Mouse (Mus musculus) forelimb bud, embryonic 11.5 days (tissue): ENCODE measurements around the gene Thumpd2.

ENCODE experiments used
- DNase-seq: peaks from one replicate; pipeline ENCODE4 v3.0.0-alpha.2; 2012; ENCODE audit warnings: low read depth, low spot score

Gene Thumpd2

DNA sequence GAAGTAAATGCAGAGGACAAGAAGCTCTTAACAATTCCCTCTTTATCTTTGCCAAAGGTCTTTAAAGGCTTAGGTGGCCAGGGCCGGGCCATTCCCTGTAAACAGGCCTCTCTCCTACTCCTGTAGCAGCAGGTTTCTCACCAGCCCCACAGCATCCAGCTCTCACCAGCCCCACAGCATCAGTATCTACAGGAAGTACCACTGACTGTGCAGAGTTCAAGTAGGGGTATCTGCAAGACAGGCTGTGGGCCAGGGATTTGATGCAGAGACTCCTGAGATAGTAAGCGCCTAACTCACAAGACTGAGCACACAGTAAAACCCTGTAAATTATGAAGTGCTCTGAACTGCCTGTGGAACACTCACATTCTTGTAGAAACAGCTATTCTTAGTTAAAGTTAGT, 31.9 kb downstream of the Thumpd2 start:
- no peak for DNase-seq

DNA sequence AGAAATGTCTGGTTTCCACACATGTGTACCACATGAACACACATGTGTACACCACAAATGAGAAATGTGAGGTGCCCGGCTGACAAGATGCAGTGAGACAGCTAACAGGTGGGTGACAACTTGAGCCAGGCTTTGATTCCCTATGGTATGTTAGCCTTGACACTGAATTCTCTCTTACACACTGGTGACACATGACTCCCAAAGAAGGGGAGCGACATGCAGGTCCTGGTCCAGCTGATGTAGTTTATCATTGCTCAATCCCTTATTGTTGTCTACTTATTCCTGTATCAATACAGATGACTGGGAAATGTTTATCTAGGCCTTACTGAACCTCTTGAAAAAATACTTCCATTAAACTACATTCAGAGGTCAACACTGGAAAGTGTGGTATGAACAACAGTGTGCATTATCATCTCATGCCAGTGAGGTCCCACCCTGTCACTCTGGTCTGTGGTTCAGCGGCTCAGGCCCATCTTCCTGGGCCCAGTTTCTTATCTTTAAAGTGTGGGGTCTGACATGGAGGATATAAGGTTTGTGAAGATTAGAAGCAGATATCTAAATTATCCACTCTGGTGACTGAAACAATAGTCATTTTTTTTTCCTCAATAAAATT, 32.9 kb downstream of the Thumpd2 start:
- no peak for DNase-seq

DNA sequence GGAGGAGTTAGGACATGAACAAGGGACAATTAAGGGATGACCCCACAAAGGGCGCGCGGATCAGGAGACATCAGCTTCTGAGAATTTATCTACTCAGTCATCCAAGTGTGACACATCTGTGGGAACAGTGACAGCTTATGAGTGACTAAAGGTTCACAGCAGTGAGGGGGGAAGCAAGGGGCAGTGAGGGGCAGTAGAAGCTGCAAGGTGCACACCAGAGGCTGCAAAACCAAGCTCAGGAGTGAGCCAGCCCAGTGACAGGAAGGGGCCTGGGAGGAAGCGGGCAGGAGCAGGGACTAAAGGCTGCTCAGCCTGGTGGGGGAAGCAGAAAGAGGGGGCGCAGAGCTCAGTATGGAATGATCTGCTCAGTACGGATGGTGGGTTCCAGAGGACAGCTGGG, 37.6 kb downstream of the Thumpd2 start:
- DNase-seq: no peak

DNA sequence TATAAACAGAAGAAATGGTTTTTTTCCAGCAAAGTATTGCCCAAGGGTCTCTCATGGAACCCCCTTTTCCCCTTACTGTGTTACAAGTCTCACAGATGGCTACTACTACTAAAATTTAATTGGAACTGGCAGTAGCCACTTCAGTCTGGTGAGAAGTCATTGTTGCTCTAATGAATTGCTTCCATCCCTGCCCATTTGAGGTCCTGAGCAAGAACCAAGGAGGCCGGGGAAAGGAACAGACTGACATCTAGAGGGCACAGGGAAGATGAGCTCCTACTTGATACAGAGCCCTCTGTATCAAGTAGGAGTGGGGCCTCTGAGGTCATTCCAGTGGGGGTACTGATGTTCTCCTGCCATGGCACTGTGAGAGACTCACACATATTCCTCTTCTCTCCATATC, 47.8 kb downstream of the Thumpd2 start:
- peak; percentile 54 for DNase-seq

DNA sequence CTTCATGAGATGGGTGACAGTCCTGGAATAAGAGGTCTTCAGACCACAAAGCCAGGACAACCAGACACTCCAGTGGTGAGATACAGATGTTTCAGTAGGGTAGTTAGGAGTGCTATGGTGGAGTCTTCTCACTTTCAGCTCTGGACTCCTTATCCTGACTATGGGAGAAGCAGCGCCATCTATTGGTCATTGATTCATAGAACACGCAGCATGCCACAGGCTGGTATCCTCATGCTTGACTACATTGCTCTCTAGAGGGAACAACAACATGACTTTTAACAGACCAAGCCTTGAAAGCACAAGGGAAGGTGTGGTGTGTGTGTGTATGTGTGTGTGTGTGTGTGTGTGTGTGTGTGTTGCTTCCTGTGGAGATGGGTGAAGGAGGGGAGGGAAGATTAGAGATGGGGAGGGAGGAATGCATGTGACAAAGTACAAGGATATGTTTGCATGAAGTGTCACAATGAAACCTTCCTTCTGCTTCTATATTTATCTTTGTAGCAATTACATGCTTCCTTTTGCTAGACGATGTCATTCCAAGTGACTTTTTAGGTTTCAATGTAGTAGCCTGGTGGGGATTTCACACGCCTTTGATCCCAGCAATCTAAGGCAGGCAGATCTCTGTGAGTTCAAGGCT, 49.0 kb downstream of the Thumpd2 start:
- peak; percentile 73 for DNase-seq

DNA sequence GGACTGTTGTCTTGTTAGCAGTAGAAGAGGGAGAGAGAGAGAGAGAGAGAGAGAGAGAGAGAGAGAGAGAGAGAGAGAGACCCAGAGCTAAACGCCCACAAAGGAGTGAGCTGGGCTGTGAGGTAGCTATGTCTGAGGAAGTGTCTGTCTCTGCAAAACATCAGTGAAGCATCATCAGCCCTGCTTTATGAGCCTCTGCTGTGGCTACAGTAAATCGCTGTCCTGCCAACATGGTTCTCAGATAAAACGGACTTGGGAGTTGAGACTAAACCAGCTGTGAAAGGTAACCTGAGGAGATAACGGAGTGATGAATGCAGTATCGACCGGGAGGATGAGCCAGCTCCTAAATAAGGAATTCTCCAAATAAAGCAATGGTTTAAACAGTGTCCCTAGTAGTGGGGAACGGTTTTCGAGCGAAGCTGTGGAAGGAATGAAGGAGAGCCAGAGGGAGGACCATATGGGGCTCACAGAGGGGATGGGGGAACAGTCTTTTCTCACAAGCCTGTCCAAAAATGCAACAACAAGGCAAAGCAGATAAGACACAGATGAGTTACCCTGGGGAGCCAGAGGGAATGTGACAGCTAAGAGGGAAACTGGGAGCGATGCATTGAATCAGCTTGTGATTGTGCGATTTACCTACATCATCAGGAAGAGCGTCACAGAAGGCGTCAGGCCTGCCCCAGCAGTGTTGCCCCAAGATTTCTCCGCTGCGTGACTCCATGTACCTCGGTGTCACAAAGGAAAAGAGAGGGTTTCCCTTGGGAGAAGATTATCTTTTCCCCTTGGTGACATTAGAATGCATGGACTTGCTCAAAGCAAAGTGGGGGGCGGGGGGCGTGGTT, 53.8 kb downstream of the Thumpd2 start:
- DNase-seq: no peak

DNA sequence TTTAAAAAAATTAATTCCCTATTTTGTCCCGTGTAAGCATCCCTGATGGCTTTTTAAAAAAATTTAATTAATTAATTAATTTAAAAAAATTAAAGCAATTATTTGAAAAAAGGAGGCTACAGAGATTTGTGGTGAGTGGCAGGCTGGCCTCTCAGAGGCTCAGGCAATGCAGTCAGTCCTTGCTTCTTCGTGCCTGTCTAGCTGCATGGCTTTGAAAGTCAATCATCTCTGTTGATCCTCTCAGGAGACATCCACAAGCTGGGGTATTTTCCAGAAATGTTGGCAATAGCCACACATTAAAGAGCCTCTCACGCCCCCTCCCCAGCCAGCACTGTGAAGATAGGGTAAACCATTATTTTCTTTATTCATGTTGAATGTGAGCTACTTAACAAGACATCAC, 54.7 kb downstream of the Thumpd2 start:
- DNase-seq: no peak

DNA sequence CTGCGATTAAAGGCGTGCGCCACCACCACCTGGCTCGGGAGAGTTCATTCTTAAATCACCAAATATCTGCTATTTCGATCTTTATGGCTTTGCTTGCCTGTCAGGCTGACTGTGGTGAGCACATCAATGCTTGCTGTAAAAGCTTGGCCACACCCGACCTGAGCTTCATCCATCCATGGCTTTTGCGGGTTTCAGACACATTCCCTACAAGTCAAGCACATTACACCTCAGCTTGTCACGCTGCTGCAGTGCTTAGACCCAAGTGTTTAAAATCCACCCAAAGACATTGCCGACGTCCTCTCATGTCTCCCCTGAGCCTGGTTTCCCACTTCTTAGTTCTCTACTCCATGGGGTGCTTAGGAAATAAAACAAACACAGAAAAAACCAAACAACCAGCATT, 55.8 kb downstream of the Thumpd2 start:
- DNase-seq: no peak

DNA sequence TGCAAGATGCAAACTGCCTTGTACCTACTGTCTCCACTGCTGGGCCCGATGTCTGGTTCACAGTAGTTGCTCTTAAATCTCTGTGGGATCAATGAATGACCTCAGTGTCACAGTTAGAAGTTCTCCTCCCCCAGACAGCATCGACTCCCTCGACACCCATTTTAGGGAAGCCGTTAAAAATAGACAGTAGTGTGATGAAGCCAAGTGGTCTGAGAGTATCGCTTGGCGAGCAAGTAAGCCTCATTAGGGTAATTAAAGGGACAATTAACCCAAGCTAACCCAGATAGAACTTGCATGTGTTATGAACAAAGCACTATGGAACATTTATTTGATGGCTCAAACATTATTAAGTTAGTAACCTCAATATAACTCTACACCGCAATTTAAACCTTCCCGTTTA, 59.6 kb downstream of the Thumpd2 start:
- DNase-seq: no peak

DNA sequence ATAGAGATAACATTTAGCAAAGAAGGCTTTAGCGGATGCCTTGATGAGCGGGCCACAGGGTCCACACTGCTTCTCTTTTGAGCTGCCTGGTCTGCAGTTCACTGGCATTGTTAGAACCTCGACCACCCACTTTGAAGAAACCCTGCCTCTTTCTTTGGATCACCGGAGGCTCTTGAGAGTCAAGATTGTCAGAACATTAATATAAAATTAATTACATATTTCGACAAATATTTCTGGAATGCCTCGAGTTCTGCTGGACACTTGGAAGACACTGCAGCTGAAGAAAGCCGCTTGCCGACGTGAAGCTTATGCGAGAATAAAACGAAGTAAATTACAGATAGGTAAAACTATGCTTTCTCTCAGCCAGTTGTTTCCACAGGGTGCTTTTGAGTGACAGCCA, 60.4 kb downstream of the Thumpd2 start:
- DNase-seq: no peak

DNA sequence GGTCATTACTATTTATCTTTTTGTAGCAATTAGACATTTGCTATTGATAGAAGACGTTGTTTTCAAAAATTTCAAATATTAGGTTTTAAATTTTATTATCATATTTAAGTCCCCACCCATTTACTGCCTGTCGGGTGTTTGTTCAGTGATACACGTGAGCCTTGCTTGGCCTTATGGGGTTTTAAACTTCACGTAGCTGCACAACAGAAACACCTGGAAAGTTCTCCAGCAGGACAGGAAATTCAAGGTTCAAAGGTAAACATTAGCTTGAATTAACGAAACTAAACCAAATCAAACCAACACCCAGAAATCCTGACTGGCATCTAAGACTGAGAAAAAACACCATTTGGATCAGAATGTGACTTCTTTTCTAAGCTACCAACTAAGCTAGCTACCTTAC, 62.8 kb downstream of the Thumpd2 start:
- no peak for DNase-seq

DNA sequence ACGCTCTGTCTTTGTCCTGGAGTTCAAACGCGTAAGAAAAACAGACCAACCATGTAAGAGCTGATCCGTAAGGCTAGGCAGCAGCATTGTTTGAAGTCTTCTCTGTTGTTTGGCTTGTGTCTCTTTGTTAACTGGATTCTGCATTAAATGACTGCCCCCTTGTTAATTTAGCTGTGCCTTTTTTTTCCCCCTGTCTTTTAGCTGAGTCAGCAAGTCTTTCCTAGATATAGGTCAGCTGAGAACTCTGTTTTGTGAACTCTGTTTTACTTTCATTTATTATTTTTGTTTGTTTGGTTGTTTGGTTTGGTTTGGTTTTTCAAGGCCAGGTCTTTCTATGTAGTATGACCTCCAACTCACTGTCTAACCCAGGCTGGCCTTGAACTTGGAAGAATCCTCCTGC, 63.2 kb downstream of the Thumpd2 start:
- DNase-seq: no peak

DNA sequence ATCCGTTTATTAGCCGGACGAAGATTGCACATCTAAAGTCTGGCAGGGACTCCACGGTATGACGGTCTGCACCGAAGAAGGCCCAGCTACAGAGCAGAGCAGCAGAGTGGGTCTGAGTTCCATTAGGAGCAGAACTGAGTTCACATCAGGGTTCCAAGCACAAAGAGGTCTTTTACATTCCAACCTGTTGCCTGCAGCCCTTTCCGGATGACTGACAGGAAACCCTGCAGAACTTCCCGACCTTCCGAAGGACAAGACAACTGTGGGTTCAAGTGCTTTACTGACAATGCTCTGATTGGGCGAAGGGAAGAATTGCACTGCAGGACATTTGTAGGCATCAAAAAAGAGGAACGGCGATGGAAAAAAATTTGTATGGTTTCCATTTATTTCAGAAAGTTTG, 63.9 kb downstream of the Thumpd2 start:
- no peak for DNase-seq

DNA sequence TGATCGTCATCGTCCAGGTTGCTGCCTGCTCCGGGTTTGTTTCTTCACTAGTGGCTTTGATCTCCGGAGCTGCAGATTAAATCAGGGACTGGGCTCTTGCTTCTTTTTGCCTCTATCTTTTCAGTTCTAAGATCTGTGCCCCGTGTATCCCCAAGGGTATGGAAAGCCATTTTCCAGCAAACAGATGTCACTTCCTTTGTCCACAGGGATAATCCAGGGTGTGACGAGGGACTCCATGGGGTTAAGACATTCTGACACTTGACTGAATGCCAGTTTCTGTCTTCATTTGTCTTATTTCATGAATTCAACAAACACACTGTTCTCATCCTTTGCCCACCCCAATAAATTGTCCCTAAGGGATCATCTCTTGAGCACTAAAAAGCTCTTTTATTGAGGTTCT, 65.9 kb downstream of the Thumpd2 start:
- DNase-seq: no peak

DNA sequence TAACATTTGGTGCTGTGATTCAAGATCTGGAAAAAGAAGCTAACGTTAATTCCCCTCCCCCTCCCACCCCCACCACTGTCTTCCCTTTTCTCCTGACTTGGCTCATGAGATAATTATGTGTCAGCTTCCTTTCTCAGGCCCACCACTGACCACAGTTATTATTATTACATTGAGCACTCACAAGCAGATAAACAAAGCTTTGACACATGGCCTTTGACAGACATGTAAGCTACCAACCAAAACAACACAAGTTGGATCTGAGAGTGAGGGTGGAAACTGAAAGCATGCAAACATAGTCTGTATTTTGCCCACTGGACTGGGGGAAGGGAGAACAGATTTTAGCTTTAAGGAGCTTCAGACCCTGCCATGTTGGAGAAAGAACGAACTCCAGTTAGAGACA, 67.7 kb downstream of the Thumpd2 start:
- no peak for DNase-seq

DNA sequence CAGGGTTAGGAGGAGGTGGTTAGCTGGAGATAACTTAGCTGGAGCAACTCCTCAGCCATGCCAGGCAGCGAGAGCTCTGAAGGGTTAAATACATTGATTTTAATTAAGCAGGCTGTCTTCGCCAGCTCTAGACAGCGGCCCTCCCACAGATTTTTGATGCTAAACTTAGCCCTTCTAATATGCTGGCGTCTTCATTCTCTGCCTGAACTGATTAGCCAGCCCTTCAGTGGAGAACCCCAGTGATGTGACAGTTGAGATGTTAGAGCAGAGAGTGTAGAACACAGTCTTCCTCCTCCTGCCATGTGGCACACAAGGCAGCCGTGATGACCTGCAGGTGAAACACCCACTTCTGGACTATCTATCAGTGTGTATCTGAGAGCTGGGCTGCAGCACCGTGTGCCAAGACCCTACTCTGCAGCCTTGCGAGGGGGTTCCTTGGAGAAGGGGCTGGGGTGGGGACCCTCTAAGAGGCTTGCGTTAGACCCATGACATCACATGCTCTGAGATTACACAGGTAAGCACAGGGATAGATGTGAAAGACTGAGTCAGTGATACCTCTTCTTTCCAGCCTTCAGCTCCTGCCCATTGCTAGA, 73.3 kb downstream of the Thumpd2 start:
- no peak for DNase-seq

DNA sequence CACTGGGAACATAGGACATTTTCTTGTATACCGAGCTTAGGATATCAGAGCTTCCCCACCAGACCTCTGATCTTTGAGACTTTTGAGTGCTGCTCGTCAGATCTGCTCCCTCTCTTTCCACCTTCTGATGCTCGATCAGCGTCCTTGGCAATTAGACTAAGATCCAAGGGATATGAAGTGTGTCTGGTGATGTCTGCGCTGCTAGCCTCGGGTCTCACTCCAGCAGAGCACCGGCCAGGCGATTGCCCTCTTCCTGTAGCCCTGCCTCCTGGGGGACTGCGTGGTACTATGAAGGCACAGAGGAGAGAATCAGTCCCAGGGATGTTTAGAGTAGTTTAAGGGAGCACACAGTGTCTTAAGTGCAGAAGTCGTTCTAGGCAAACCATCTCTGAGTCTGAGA, 81.9 kb downstream of the Thumpd2 start:
- DNase-seq: no peak

DNA sequence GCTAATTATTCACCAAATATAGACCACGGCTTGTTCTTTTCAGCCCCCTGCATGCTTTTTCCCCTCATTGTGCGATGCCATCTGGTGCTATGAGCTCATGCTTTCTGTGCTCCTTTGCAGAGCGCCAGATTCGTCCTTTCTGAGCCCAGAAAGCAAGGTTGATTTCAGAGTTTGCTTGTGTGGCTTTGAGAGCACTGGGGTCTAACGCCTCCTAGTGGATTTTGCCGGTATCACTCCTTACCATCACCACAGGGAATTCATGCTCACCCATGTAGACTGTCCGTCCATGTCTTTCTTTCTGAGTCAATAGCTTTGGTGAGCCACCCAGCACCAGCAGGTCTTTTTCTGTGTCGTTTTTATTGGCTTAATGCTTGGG, 82.5 kb downstream of the Thumpd2 start:
- peak; percentile 89 for DNase-seq

DNA sequence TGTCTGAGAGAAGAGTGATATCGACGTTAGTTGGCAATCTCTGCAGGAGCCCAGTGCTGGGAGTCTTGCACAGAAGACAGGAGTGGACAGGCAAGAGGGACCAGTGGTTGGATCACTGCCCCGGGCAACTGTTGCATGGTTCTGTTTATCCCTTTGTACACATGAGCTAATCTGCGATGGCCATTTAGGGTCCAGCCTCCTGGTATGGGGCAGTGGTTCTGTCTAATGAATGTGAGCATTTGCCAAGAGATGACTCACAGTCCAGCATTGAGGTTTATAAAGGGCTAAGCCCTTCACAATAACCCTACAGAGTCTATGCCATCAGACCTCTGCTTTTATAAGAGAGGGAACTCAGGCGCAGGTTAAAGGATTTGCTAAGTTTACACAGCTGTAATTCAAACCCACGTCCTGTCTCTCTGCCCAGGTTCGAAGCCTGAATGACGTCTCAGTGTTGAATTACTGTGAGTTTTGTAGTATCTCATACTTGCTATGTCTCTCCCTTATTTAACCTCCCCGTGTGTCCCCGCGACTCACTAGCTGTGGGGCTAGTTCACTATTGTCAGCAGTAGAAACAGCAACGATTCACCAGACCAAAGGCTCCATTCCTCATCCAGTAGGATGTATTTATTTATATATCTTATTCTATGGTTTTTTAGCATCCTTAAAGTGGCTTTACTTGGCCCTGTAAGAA, 83.0 kb downstream of the Thumpd2 start:
- no peak for DNase-seq

DNA sequence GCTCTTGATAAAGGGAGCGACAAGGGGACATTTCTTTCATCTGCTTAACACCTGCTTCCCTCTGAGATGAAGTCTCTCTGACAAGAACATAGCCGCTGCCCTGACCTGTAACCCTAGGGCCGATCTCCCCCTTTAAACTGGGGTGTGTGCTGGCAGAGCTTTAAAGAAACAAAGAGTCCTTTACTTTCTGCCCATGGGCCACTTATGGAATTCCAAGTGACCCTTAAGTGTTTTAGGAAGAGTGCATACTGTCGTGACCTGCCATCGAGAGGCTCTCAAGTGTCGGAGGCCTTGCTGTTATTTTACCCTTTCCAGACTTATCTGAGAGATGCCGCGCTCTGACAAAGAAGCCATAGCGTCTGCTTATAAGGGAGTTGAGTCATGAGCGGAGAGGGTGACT, 84.8 kb downstream of the Thumpd2 start:
- no peak for DNase-seq

DNA sequence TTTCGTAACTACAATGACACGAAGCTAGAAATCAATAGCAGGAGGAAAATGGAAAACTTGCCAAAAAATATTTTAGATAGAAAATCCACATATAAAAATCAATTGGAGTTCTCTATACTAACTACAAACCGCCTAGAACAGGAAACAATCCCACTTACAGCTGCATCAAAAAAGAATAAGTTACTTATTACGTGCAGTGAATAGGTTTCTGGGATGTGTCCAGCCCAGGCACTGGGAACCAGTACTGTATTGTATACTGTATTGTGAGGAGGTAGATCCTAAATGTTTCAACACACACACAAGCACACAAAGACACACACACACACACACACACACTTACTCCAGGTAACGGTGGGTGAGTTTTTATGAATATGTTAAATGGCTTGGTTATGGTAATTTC, 87.6 kb downstream of the Thumpd2 start:
- no peak for DNase-seq
